Mouse (Mus musculus): ENCODE data around the gene Gfm1.

DNA sequence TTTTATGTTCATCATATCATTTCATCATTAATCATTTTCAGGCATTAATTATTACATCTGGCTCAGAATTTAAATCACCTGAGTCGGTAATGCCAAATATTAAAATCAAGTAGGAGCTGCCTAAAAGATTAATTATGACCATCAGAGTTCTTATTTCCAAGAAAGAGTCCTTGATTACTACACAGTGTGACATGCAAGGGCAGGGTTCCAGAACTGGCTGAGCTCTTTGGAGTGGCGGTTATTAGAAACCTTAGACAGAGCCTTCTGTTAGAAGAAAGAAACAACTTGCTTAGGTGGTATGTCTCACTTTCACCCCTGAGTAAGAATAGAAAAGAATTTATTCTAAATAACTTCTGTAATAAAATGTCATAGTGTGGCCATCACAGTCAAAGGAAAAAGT, 37.4 kb downstream of the Gfm1 start:
- TF ChIP-seq POLR2A (IDR thresholded peaks at IDR 0.05; ENCODE audit: extremely low read depth, insufficient read depth, low read length) = no peak
- TF ChIP-seq CTCF (IDR thresholded peaks at IDR 0.05; ENCODE audit: extremely low read depth, insufficient read depth, low read length) = no peak
